Mouse (Mus musculus): ENCODE measurements at regions not wholly inside any gene's neighbourhood (a gene's known extent, or its start where the extent isn't known, plus 50 kb on each side); places are given as distances from the start of the nearest gene placed in this dataset.

DNA sequence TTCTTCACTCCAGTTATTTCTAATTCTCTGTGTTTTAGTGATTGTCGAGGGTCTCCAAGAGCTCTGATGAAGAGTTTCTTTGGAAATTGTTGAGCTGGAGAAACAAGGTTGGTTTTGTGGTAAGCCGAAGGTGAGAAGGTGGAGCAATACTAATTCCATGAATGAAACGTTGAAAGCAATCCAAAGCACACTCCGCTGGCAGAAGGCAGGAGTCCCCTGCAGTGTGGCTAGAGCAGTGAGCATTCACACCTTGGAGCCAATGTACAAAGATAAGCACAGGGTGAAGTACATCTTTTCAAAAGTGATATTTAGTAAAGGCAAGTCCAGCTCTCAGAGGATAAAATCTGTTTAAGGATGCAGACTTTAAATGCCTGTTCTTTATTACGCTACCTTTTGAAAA is 208.2 kb upstream of the Far2 start:
- Histone ChIP-seq H3K27ac (no peak overlapping the region), H3K4me2 (no peak overlapping the region), H3K4me3 (replicated peaks) (no peak overlapping the region), H3K9ac (no peak overlapping the region), H3K9me3 (replicated peaks) (no peaks in the 10 kb centered on the region), H3K4me1 (replicated peaks) (no peaks in the 10 kb centered on the region), H3K36me3 (no peaks in the 10 kb centered on the region), H3K27me3 (no peaks in the 10 kb centered on the region)
- DNase-seq (no peak), ATAC-seq (ENCODE audit: low read depth) (no peak)
- 66% methylated on average over 5 of the region's 5 CpGs for WGBS (ENCODE audit: insufficient replicate concordance)

DNA sequence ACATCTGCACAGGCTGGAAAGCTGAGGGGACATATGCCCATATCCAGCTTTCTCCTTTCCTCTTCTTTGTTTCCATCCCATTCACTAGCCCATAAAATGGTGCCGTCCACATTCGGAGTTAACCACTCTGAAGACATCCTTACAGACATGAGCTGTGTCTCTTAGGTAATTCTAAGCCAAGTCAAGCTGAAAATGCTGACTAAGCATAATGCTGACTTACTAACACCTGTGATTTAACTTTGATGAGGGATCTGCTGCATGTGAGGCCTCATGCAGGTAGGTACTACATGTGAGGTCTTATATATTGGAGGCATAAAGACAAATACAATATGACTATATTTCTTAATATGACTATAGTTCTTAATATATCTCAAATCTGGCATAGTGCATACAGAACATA is 197.1 kb upstream of the Far2 start:
- Histone ChIP-seq H3K36me3 (no peaks in the 10 kb centered on the region), H3K9me3 (replicated peaks) (0 out of 2 replicates have a peak, but pooled peaks cover 3% of the 10 kb centered on the region), H3K27me3 (no peaks in the 10 kb centered on the region), H3K9ac (no peak overlapping the region), H3K27ac (no peak overlapping the region), H3K4me2 (no peak overlapping the region), H3K4me3 (replicated peaks) (no peak overlapping the region), H3K4me1 (replicated peaks) (no peaks in the 10 kb centered on the region)
- 76% methylated on average over 2 of the region's 2 CpGs for WGBS (ENCODE audit: insufficient replicate concordance)
- no peak for DNase-seq
- no peak for ATAC-seq (ENCODE audit: low read depth)

DNA sequence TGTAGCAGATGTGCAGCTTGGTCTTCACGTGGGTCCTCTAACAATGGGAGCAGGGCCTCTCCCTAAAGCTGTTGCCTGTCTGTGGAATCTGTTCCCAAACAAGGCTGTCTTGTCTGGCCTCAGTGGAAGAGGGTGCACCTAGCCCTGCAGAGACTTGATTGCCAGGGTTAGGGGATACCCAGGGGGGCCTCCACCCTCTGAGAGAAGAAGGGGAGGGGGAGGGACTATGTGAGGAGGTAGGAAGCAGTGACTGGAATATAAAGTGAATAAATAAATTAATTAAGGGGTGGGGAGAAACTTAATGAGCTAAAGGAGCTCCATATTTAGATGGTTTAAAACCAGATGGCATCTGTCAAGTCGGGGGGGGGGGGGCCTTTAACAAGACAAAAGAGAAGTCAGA is 185.9 kb upstream of the Far2 start:
- H3K27ac ChIP-seq: no peak overlapping the region
- H3K36me3 ChIP-seq: no peaks in the 10 kb centered on the region
- no peak overlapping the region for H3K4me3 ChIP-seq (replicated peaks)
- 37% methylated on average over 2 of the region's 2 CpGs for WGBS (ENCODE audit: insufficient replicate concordance)
- DNase-seq (no peak), ATAC-seq (ENCODE audit: low read depth) (no peak)
- no peak overlapping the region for H3K9ac ChIP-seq
- no peak overlapping the region for H3K4me2 ChIP-seq
- no peaks in the 10 kb centered on the region for H3K4me1 ChIP-seq (replicated peaks)
- no peaks in the 10 kb centered on the region for H3K27me3 ChIP-seq
- no peaks in the 10 kb centered on the region for H3K9me3 ChIP-seq (replicated peaks)

GRCm38 (mm10) chr6:147871033-147871432 is 176.0 kb upstream of the Far2 start:
- Histone ChIP-seq H3K27me3 (no peaks in the 10 kb centered on the region), H3K4me3 (replicated peaks) (no peak overlapping the region)
- no peak for ATAC-seq (ENCODE audit: low read depth)

GRCm38 (mm10) chr6:147873173-147873572 is 173.9 kb upstream of the Far2 start:
- no peaks in the 10 kb centered on the region for H3K27me3 ChIP-seq
- no peaks in the 10 kb centered on the region for H3K9me3 ChIP-seq (replicated peaks)
- H3K4me3 ChIP-seq (replicated peaks): no peak overlapping the region
- DNase-seq (no peak), ATAC-seq (ENCODE audit: low read depth) (no peak)
- no peaks in the 10 kb centered on the region for H3K4me1 ChIP-seq (replicated peaks)
- H3K9ac ChIP-seq: no peak overlapping the region
- no peak overlapping the region for H3K4me2 ChIP-seq
- H3K36me3 ChIP-seq: no peaks in the 10 kb centered on the region
- no peak overlapping the region for H3K27ac ChIP-seq
- WGBS (ENCODE audit: insufficient replicate concordance): 52% methylated on average over 3 of the region's 3 CpGs

More at GRCm38 (mm10) chr6:147871033-147871432, 176.0 kb upstream of the Far2 start:
- Histone ChIP-seq H3K9me3 (replicated peaks) (no peaks in the 10 kb centered on the region), H3K36me3 (no peaks in the 10 kb centered on the region), H3K27ac (no peak overlapping the region), H3K4me2 (no peak overlapping the region), H3K9ac (no peak overlapping the region), H3K4me1 (replicated peaks) (no peaks in the 10 kb centered on the region)
- DNase-seq: no peak
- 66% methylated on average over 3 of the region's 3 CpGs for WGBS (ENCODE audit: insufficient replicate concordance)

DNA sequence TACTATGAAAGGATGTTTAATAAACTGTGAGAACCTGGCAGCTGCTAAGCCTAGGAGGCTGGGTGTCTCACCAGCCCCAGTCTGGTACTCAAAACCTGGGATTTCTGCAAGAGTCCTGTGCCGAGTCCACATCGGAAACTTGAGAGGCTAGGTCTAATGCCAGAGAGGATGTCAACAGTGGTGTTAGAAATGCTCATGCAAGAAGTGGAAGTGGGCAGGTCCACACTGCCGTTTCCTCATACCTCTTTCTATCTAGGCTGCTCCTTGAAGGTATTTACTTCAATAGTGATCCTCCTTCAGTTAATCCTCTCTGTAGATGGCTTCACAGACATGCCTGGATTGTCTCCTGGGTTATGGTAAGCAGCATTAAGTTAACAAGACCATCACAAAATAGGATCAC is 168.6 kb upstream of the Far2 start:
- no peak overlapping the region for H3K27ac ChIP-seq
- no peaks in the 10 kb centered on the region for H3K27me3 ChIP-seq
- DNase-seq (no peak), ATAC-seq (ENCODE audit: low read depth) (no peak)
- H3K9me3 ChIP-seq (replicated peaks): no peaks in the 10 kb centered on the region
- H3K36me3 ChIP-seq: no peaks in the 10 kb centered on the region
- no peak overlapping the region for H3K4me2 ChIP-seq
- H3K9ac ChIP-seq: no peak overlapping the region
- 73% methylated on average over 3 of the region's 3 CpGs for WGBS (ENCODE audit: insufficient replicate concordance)
- no peak overlapping the region for H3K4me3 ChIP-seq (replicated peaks)
- no peaks in the 10 kb centered on the region for H3K4me1 ChIP-seq (replicated peaks)

GRCm38 (mm10) chr6:147885902-147886301 is 161.2 kb upstream of the Far2 start:
- H3K4me1 ChIP-seq (replicated peaks): no peaks in the 10 kb centered on the region
- whole genome bisulfite sequencing (ENCODE audit: insufficient replicate concordance): 59% methylated on average over 4 of the region's 4 CpGs
- no peak overlapping the region for H3K9ac ChIP-seq
- no peak for DNase-seq
- H3K4me3 ChIP-seq (replicated peaks): no peak overlapping the region
- no peaks in the 10 kb centered on the region for H3K27me3 ChIP-seq
- H3K27ac ChIP-seq: no peak overlapping the region
- ATAC-seq (ENCODE audit: low read depth): no peak
- H3K4me2 ChIP-seq: no peak overlapping the region
- H3K36me3 ChIP-seq: no peaks in the 10 kb centered on the region
- no peaks in the 10 kb centered on the region for H3K9me3 ChIP-seq (replicated peaks)

GRCm38 (mm10) chr6:147919697-147920096 is 127.4 kb upstream of the Far2 start:
- H3K27ac ChIP-seq: no peak overlapping the region
- H3K36me3 ChIP-seq: no peaks in the 10 kb centered on the region
- WGBS (ENCODE audit: insufficient replicate concordance): 45% methylated on average over 1 of the region's 1 CpGs
- no peaks in the 10 kb centered on the region for H3K9me3 ChIP-seq (replicated peaks)
- no peak overlapping the region for H3K9ac ChIP-seq
- H3K4me1 ChIP-seq (replicated peaks): no peaks in the 10 kb centered on the region
- no peak overlapping the region for H3K4me2 ChIP-seq
- DNase-seq: no peak
- no peaks in the 10 kb centered on the region for H3K27me3 ChIP-seq
- no peak for ATAC-seq (ENCODE audit: low read depth)
- H3K4me3 ChIP-seq (replicated peaks): no peak overlapping the region

GRCm38 (mm10) chr6:147921091-147921490 is 126.0 kb upstream of the Far2 start:
- no peaks in the 10 kb centered on the region for H3K27me3 ChIP-seq
- DNase-seq (no peak), ATAC-seq (ENCODE audit: low read depth) (no peak)
- no peak overlapping the region for H3K9ac ChIP-seq
- H3K4me1 ChIP-seq (replicated peaks): no peaks in the 10 kb centered on the region
- 40% methylated on average over 5 of the region's 5 CpGs for WGBS (ENCODE audit: insufficient replicate concordance)
- no peak overlapping the region for H3K4me2 ChIP-seq
- H3K27ac ChIP-seq: no peak overlapping the region
- H3K9me3 ChIP-seq (replicated peaks): no peaks in the 10 kb centered on the region
- no peaks in the 10 kb centered on the region for H3K36me3 ChIP-seq
- no peak overlapping the region for H3K4me3 ChIP-seq (replicated peaks)

DNA sequence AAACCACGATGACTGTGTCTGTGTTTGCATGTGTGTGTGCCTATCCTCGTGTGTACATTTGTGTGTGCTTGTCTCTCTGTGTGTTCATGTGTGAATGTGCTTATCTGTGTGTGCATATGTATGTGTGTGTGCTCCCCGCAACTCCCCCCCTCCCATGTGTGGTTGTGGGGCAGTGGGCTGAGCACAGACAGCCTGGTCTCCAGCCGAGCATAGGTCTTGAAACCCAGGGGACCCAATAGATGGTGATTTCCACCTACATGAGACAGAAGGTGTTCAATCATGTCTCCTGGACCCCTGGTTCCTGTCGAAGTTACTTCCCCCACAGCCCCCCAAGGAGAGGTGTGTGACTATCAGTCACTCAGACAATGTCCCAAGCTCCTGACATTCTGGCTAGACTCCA is 124.6 kb upstream of the Far2 start:
- Histone ChIP-seq H3K4me3 (replicated peaks) (no peak overlapping the region), H3K4me1 (replicated peaks) (no peaks in the 10 kb centered on the region), H3K9me3 (replicated peaks) (no peaks in the 10 kb centered on the region), H3K36me3 (no peaks in the 10 kb centered on the region), H3K27me3 (no peaks in the 10 kb centered on the region), H3K9ac (no peak overlapping the region), H3K4me2 (no peak overlapping the region), H3K27ac (no peak overlapping the region)
- 47% methylated on average over 5 of the region's 5 CpGs for WGBS (ENCODE audit: insufficient replicate concordance)
- DNase-seq (no peak), ATAC-seq (ENCODE audit: low read depth) (no peak)

DNA sequence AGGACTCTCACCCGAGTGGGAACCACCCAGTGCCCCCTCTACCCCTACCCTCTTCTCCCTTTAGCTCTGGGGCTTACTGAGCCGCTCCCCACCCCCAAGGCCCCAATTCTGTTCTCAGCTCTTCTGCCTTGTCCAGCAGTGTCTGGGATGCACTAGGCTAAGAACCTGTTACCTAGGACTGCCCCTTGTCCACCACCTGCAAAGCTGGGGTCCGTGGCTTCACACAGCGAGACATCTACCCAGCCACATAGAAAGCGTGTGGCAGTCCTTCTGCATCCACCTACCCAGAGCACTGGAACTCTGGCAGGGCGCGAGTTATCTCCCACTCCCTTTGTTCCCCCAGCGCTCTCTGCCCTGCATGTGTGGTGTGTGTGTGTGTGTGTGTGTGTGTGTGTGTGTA is 123.8 kb upstream of the Far2 start:
- 71% methylated on average over 8 of the region's 8 CpGs for WGBS (ENCODE audit: insufficient replicate concordance)
- Histone ChIP-seq H3K9me3 (replicated peaks) (no peaks in the 10 kb centered on the region), H3K36me3 (no peaks in the 10 kb centered on the region), H3K4me3 (replicated peaks) (no peak overlapping the region), H3K4me2 (no peak overlapping the region), H3K27ac (no peak overlapping the region), H3K9ac (no peak overlapping the region), H3K27me3 (no peaks in the 10 kb centered on the region), H3K4me1 (replicated peaks) (no peaks in the 10 kb centered on the region)
- ATAC-seq (ENCODE audit: low read depth) (no peak), DNase-seq (no peak)

DNA sequence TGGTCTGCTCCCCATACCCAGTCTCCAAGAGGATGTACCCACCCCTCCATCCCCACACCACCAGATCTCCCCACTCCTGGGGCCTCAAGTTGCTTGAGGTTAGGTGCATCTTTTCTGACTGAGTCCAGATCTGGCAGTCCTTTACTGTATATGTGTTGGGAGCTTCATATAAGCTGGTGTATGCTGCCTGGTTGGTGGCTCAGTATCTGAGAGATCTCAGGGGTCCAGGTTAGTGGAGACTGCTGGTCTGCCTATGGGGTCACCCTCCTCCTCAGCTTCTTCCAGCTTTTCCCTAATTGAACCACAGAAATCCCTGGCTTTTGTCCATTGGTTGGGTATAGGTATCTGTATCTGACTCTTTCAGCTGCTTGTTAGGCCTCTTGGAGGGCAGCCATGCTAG is 118.1 kb upstream of the Far2 start:
- H3K36me3 ChIP-seq: no peaks in the 10 kb centered on the region
- no peaks in the 10 kb centered on the region for H3K9me3 ChIP-seq (replicated peaks)
- H3K4me2 ChIP-seq: no peak overlapping the region
- H3K27ac ChIP-seq: no peak overlapping the region
- H3K27me3 ChIP-seq: no peaks in the 10 kb centered on the region
- H3K9ac ChIP-seq: no peak overlapping the region
- no peak overlapping the region for H3K4me3 ChIP-seq (replicated peaks)
- no peaks in the 10 kb centered on the region for H3K4me1 ChIP-seq (replicated peaks)
- DNase-seq (no peak), ATAC-seq (ENCODE audit: low read depth) (no peak)

DNA sequence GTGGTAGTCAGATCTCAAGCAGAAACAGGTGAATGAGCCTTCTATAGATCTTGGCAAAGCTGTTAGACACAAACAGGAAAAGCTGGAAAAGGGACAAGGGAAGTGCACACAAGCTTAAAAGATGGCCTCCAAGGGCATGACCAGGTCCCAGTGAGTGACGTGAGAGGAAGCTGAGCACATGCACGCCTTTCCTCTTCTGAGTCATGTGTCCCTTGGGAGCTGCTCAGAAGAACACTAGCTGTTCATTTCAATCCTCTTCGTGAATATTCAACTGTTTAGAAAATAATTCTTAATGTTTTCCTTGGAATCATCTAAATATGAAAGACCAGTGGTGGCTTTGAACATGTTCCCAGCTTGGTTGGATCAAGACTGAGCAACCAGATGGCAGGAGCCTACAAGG is 103.0 kb upstream of the Far2 start:
- no peak overlapping the region for H3K4me3 ChIP-seq (replicated peaks)
- no peaks in the 10 kb centered on the region for H3K9me3 ChIP-seq (replicated peaks)
- ATAC-seq (ENCODE audit: low read depth) (no peak), DNase-seq (no peak)
- no peak overlapping the region for H3K27ac ChIP-seq
- H3K36me3 ChIP-seq: no peaks in the 10 kb centered on the region
- 43% methylated on average over 3 of the region's 3 CpGs for WGBS (ENCODE audit: insufficient replicate concordance)
- H3K9ac ChIP-seq: no peak overlapping the region
- H3K27me3 ChIP-seq: no peaks in the 10 kb centered on the region
- H3K4me2 ChIP-seq: no peak overlapping the region
- no peaks in the 10 kb centered on the region for H3K4me1 ChIP-seq (replicated peaks)
